Mouse (Mus musculus) embryonic facial prominence, embryonic 12.5 days (tissue): ENCODE data around the gene Mkrn2os. TPM values are rescaled to one million over a fixed set of nuclear protein-coding genes. Genes with fewer than 3 reads are reported as not detected.

ENCODE experiments used
- ATAC-seq: fragments of 200-750 bp; cut with Nextera tagmentation; 2 replicates; pipeline ENCODE4 v1.8.0; 2017; ENCODE audit not compliant: insufficient number of reproducible peaks, insufficient read depth, low FRiP score, low TSS enrichment
- H3K27ac ChIP-seq: fragments of 300-500 bp; sonication (generic); 2 replicates; pipeline ENCODE4 v1.5.1; 2016; ENCODE audit warnings: mild to moderate bottlenecking
- H3K27me3 ChIP-seq: fragments of 300-500 bp; sonication (generic); 2 replicates; pipeline ENCODE4 v1.6.1; 2016; ENCODE audit warnings: mild to moderate bottlenecking, moderate library complexity
- H3K36me3 ChIP-seq: fragments of 300-500 bp; sonication (generic); 2 replicates; pipeline ENCODE4 v1.6.1; 2016; ENCODE audit warnings: mild to moderate bottlenecking
- H3K4me1 ChIP-seq: fragments of 300-500 bp; sonication (generic); 2 replicates; pipeline ENCODE4 v1.6.1; 2016
- H3K4me2 ChIP-seq: fragments of 300-500 bp; sonication (generic); replicated peaks from 2 replicates; pipeline ENCODE4 v1.6.1; 2016; ENCODE audit warnings: mild to moderate bottlenecking, moderate library complexity
- H3K4me3 ChIP-seq: fragments of 300-500 bp; sonication (generic); 2 replicates; pipeline ENCODE4 v1.5.1; 2016; ENCODE audit warnings: mild to moderate bottlenecking
- H3K9ac ChIP-seq: fragments of 300-500 bp; sonication (generic); 2 replicates; pipeline ENCODE4 v1.6.1; 2016; ENCODE audit warnings: mild to moderate bottlenecking, moderate library complexity
- H3K9me3 ChIP-seq: fragments of 300-500 bp; sonication (generic); 2 replicates; pipeline ENCODE4 v1.6.1; 2016; ENCODE audit warnings: mild to moderate bottlenecking, moderate library complexity
- WGBS: fragments of 180-500 bp; shearing (Covaris S2); methylation state at CpG from one replicate; pipeline ENCODE4 v1.1.7; 2016; 5-methylcytosine and 5-hydroxymethylcytosine counted together
- polyA plus RNA-seq: library from polyadenylated mRNA; unstranded; fragments of >200 nt; fragmentation: Nextera tagmentation; extraction: Ambion mirVana; gene quantifications from 2 replicates; pipeline ENCODE4 v1.2.1, GENCODE M21; 2016

The Mkrn2os gene
- polyA plus RNA-seq, 1 experiment from 2014 or later = 0.40 TPM

DNA sequence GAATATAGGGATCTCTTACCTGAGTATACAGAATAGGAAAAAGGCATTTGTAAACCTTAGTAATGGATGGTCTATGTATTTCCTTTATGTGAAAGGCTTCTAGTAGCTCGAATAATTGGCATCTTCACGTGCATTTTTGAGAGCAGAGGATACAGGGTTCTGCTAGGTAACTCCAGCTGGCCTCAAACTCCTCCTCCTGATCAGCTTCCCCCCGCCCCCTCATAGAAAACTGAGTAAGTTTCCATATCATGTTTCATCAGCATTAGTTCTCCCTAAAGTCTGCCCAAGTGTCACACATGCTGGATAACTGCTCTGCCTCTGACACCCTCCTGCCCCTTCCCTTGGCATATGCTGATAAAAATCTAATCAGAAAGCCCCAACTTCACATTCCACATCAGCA lies 11.6 kb downstream of the Mkrn2os start:
- WGBS = 87% methylated on average over 3 of the region's 3 CpGs
- Histone ChIP-seq H3K9ac (no peak overlapping the region), H3K4me2 (no peak overlapping the region), H3K4me3 (no peak overlapping the region), H3K9me3 (no peaks in the 10 kb centered on the region), H3K27me3 (no peaks in the 10 kb centered on the region), H3K36me3 (peaks cover 23% of the 10 kb centered on the region), H3K4me1 (no peaks in the 10 kb centered on the region), H3K27ac (no peak overlapping the region)
- ATAC-seq = no peak

GRCm38 (mm10) chr6:115577941-115578340 lies 14.4 kb downstream of the Mkrn2os start:
- Histone ChIP-seq H3K36me3 (peaks cover 38% of the 10 kb centered on the region), H3K27ac (no peak overlapping the region), H3K4me2 (no peak overlapping the region), H3K4me3 (no peak overlapping the region), H3K9me3 (no peaks in the 10 kb centered on the region), H3K27me3 (no peaks in the 10 kb centered on the region), H3K4me1 (no peaks in the 10 kb centered on the region), H3K9ac (no peak overlapping the region)
- WGBS = 89% methylated on average over 9 of the region's 9 CpGs
- no peak for ATAC-seq

DNA sequence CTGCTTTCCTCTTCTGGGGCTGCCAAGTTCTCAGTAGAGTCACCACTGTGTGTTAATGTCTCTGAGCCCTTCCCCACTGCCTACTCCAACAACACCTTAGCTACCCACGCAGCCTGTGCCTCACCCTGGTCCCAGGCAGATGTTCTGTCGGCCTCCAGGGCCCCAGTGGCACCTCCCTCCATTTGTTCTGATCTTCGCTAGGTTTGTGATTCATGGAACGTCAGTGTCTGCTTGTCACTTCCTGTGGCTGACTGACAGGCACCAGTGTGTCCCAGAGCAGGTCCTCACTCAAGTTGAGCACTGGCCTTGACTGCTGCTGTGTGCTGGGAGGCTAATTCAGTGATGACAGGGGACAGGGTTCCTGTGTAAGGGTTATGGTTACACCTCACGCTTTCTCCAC lies 15.0 kb downstream of the Mkrn2os start:
- Histone ChIP-seq H3K9ac (no peak overlapping the region), H3K36me3 (peaks cover 39% of the 10 kb centered on the region), H3K4me2 (no peak overlapping the region), H3K9me3 (no peaks in the 10 kb centered on the region), H3K4me1 (no peaks in the 10 kb centered on the region), H3K27ac (no peak overlapping the region), H3K4me3 (no peak overlapping the region), H3K27me3 (no peaks in the 10 kb centered on the region)
- 89% methylated on average over 5 of the region's 5 CpGs for WGBS
- ATAC-seq = no peak

DNA sequence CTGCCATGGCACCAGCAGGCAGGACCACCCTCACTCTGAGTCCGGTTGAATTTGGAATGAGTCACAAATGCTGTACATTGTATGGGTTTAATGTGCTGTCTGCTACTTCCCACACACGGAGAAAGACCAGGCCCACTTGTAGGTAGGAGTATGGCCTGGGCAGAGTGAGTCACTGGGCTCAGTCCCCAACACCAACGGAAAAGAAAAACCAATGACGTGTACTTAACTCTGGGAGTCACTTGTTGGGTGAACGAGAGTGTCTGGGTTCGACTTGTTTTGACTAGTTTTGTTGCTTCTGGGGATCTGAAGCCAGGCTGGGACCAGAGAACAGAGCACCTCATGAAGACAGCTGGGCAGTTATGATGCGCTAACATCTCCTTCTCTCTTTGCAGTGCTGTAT lies 18.2 kb downstream of the Mkrn2os start:
- no peak for ATAC-seq
- no peak overlapping the region for H3K9ac ChIP-seq
- no peak overlapping the region for H3K4me2 ChIP-seq
- H3K4me1 ChIP-seq = no peaks in the 10 kb centered on the region
- no peaks in the 10 kb centered on the region for H3K9me3 ChIP-seq
- H3K4me3 ChIP-seq = no peak overlapping the region
- peaks cover 54% of the 10 kb centered on the region for H3K36me3 ChIP-seq
- 90% methylated on average over 7 of the region's 7 CpGs for WGBS
- H3K27ac ChIP-seq = no peak overlapping the region
- no peaks in the 10 kb centered on the region for H3K27me3 ChIP-seq

- ATAC-seq = no peak
- Histone ChIP-seq H3K4me3 (no peak overlapping the region), H3K36me3 (peaks cover 50% of the 10 kb centered on the region), H3K4me1 (no peaks in the 10 kb centered on the region), H3K9ac (no peak overlapping the region), H3K27me3 (no peaks in the 10 kb centered on the region), H3K9me3 (no peaks in the 10 kb centered on the region), H3K27ac (no peak overlapping the region), H3K4me2 (no peak overlapping the region)
- 84% methylated on average over 6 of the region's 6 CpGs for WGBS
These were observed 26.8 kb downstream of the Mkrn2os start for GRCm38 (mm10) chr6:115565479-115566045.

- 80% methylated on average over 21 of the region's 21 CpGs for WGBS
These were observed 32.4 kb downstream of the Mkrn2os start for GRCm38 (mm10) chr6:115559651-115560632.

GRCm38 (mm10) chr6:115558176-115558575 lies 34.2 kb downstream of the Mkrn2os start:
- no peak overlapping the region for H3K4me3 ChIP-seq
- H3K36me3 ChIP-seq = peaks cover 47% of the 10 kb centered on the region
- WGBS = 90% methylated on average over 2 of the region's 2 CpGs
- no peak overlapping the region for H3K9ac ChIP-seq
- H3K9me3 ChIP-seq = no peaks in the 10 kb centered on the region
- no peaks in the 10 kb centered on the region for H3K27me3 ChIP-seq
- no peak overlapping the region for H3K27ac ChIP-seq
- H3K4me2 ChIP-seq = no peak overlapping the region
- ATAC-seq = no peak
- H3K4me1 ChIP-seq = no peaks in the 10 kb centered on the region

More at GRCm38 (mm10) chr6:115559651-115560632, 32.4 kb downstream of the Mkrn2os start:
- H3K4me3 ChIP-seq = no peak overlapping the region
- H3K27ac ChIP-seq = no peak overlapping the region
- no peaks in the 10 kb centered on the region for H3K9me3 ChIP-seq
- H3K4me2 ChIP-seq = no peak overlapping the region
- H3K36me3 ChIP-seq = peaks cover 42% of the 10 kb centered on the region
- no peak overlapping the region for H3K9ac ChIP-seq
- H3K27me3 ChIP-seq = no peaks in the 10 kb centered on the region
- ATAC-seq = no peak
- no peaks in the 10 kb centered on the region for H3K4me1 ChIP-seq

GRCm38 (mm10) chr6:115555485-115555884 lies 36.9 kb downstream of the Mkrn2os start:
- Histone ChIP-seq H3K9me3 (no peaks in the 10 kb centered on the region), H3K27ac (no peak overlapping the region), H3K4me2 (no peak overlapping the region), H3K9ac (no peak overlapping the region), H3K4me1 (no peaks in the 10 kb centered on the region), H3K36me3 (peaks cover 48% of the 10 kb centered on the region), H3K4me3 (no peak overlapping the region), H3K27me3 (no peaks in the 10 kb centered on the region)
- 72% methylated on average over 5 of the region's 5 CpGs for WGBS
- no peak for ATAC-seq

- no peaks in the 10 kb centered on the region for H3K27me3 ChIP-seq
- no peaks in the 10 kb centered on the region; the same call in 1 of the 2 replicates for H3K4me1 ChIP-seq
- H3K36me3 ChIP-seq = peaks cover 27% of the 10 kb centered on the region
- no peaks in the 10 kb centered on the region for H3K9me3 ChIP-seq
- no peak for ATAC-seq
- H3K9ac ChIP-seq = no peak overlapping the region
- H3K4me3 ChIP-seq = no peak overlapping the region
- no peak overlapping the region for H3K27ac ChIP-seq
- 91% methylated on average over 5 of the region's 5 CpGs for WGBS
- H3K4me2 ChIP-seq = no peak overlapping the region
These were observed 46.1 kb downstream of the Mkrn2os start for GRCm38 (mm10) chr6:115546276-115546675.

- Histone ChIP-seq H3K4me1 (no peaks in the 10 kb centered on the region; the same call in 1 of the 2 replicates), H3K9me3 (no peaks in the 10 kb centered on the region), H3K36me3 (peaks cover 16% of the 10 kb centered on the region), H3K9ac (peak within 1 kb of the TSS; percentile 78), H3K27me3 (no peaks in the 10 kb centered on the region), H3K27ac (peak within 1 kb of the TSS; percentile 75), H3K4me3 (peak within 1 kb of the TSS; percentile 78), H3K4me2 (peak within 1 kb of the TSS; percentile 73)
- peak; percentile 91 for ATAC-seq
- under 1% methylated on average over 38 of the region's 38 CpGs for WGBS
These were observed 47.9 kb downstream of the Mkrn2os start, which contains the start of gene Tsen2 for GRCm38 (mm10) chr6:115544442-115544970. Gene Tsen2, plus strand, starts transcription at chr6:115544664.

GRCm38 (mm10) chr6:115542341-115542740 lies 50.0 kb downstream of the Mkrn2os start:
- H3K4me1 ChIP-seq = no peaks in the 10 kb centered on the region; the same call in 1 of the 2 replicates
- no peaks in the 10 kb centered on the region for H3K9me3 ChIP-seq
- no peaks in the 10 kb centered on the region for H3K36me3 ChIP-seq
- ATAC-seq = no peak
- 69% methylated on average over 3 of the region's 3 CpGs for WGBS
- no peak overlapping the region for H3K9ac ChIP-seq
- no peak overlapping the region for H3K4me3 ChIP-seq
- H3K27ac ChIP-seq = no peak overlapping the region
- no peak overlapping the region for H3K4me2 ChIP-seq
- H3K27me3 ChIP-seq = no peaks in the 10 kb centered on the region
